Mouse (Mus musculus): Measurements from ENCODE around the gene Med26.

The Med26 gene

GRCm38 (mm10) chr8:72547122-72547801 is 808 bp downstream of the Med26 start:
- peak in 1 of 2 experiments; percentile 36 for DNase-seq (ENCODE audit: low spot score in 2 of 2)

GRCm38 (mm10) chr8:72539234-72539633 is 8.8 kb downstream of the Med26 start:
- DNase-seq (ENCODE audit: low spot score in 2 of 2), result no peak

- no peak for DNase-seq (ENCODE audit: low spot score in 2 of 2)
Measured at GRCm38 (mm10) chr8:72534888-72535287, 13.2 kb downstream of the Med26 start.

GRCm38 (mm10) chr8:72532103-72532502 is 16.0 kb downstream of the Med26 start:
- DNase-seq (ENCODE audit: low spot score in 2 of 2), result no peak

GRCm38 (mm10) chr8:72521888-72522287 is 26.2 kb downstream of the Med26 start:
- DNase-seq (ENCODE audit: low spot score in 2 of 2), result no peak

- DNase-seq (ENCODE audit: low spot score in 2 of 2), result no peak
Measured at GRCm38 (mm10) chr8:72517421-72517988, 30.6 kb downstream of the Med26 start.

GRCm38 (mm10) chr8:72513158-72513557 is 34.9 kb downstream of the Med26 start:
- no peak for DNase-seq (ENCODE audit: low spot score in 2 of 2)

GRCm38 (mm10) chr8:72512648-72513047 is 35.4 kb downstream of the Med26 start:
- no peak for DNase-seq (ENCODE audit: low spot score in 2 of 2)

- no peak for DNase-seq (ENCODE audit: low spot score in 2 of 2)
Measured at GRCm38 (mm10) chr8:72507505-72507904, 40.6 kb downstream of the Med26 start.

GRCm38 (mm10) chr8:72504637-72505314 is 43.3 kb downstream of the Med26 start:
- DNase-seq (ENCODE audit: low spot score in 2 of 2), result peak in 1 of 2 experiments; percentile 41

GRCm38 (mm10) chr8:72504137-72504536 is 43.9 kb downstream of the Med26 start:
- DNase-seq (ENCODE audit: low spot score in 2 of 2), result no peak

- no peak for DNase-seq (ENCODE audit: low spot score in 2 of 2)
Measured at GRCm38 (mm10) chr8:72500521-72500931, 47.5 kb downstream of the Med26 start.

- no peak for DNase-seq (ENCODE audit: low spot score in 2 of 2)
Measured at GRCm38 (mm10) chr8:72499521-72500284, 48.4 kb downstream of the Med26 start.

GRCm38 (mm10) chr8:72498527-72498926 is 49.5 kb downstream of the Med26 start:
- DNase-seq (ENCODE audit: low spot score in 2 of 2), result no peak

- DNase-seq (ENCODE audit: low spot score in 2 of 2), result no peak
Measured at GRCm38 (mm10) chr8:72497911-72498310, 50.2 kb downstream of the Med26 start.

GRCm38 (mm10) chr8:72496217-72496616 is 51.9 kb downstream of the Med26 start:
- no peak for DNase-seq (ENCODE audit: low spot score in 2 of 2)

- no peak for DNase-seq (ENCODE audit: low spot score in 2 of 2)
Measured at GRCm38 (mm10) chr8:72495411-72496111, 52.5 kb downstream of the Med26 start.

- DNase-seq (ENCODE audit: low spot score in 2 of 2), result no peak
Measured at GRCm38 (mm10) chr8:72493381-72493780, 54.7 kb downstream of the Med26 start.

- peak; percentile 99 for DNase-seq (ENCODE audit: low spot score in 2 of 2)
Measured at GRCm38 (mm10) chr8:72492622-72493081, 55.4 kb downstream of the Med26 start.

GRCm38 (mm10) chr8:72491680-72492621 is 56.1 kb downstream of the Med26 start, which contains the start of gene Slc35e1:
TSS of gene Slc35e1 (minus strand) at chr8:72492614.
- DNase-seq (ENCODE audit: low spot score in 2 of 2), result no peak

All from cerebellum, postnatal 4 days (tissue).